Mouse (Mus musculus) forebrain, embryonic 13.5 days (tissue): ENCODE data around the gene Fchsd2. TPM values are rescaled to one million over a fixed set of nuclear protein-coding genes. Genes with fewer than 3 reads are reported as not detected.

Experiments
- ATAC-seq: fragments of 200-750 bp; cut with Nextera tagmentation; 2 replicates; pipeline ENCODE4 v1.8.0; 2017
- H3K27ac ChIP-seq: fragments of 300-500 bp; sonication (generic); 2 replicates; pipeline ENCODE4 v1.5.1; 2015; ENCODE audit warnings: inconsistent platforms, mild to moderate bottlenecking, moderate library complexity
- H3K27me3 ChIP-seq: fragments of 300-500 bp; sonication (generic); 2 replicates; pipeline ENCODE4 v1.6.1; 2015; ENCODE audit warnings: mild to moderate bottlenecking, inconsistent platforms
- H3K36me3 ChIP-seq: fragments of 300-500 bp; sonication (generic); 2 replicates; pipeline ENCODE4 v1.6.1; 2015; ENCODE audit warnings: mild to moderate bottlenecking, inconsistent platforms; ENCODE audit not compliant: poor library complexity, severe bottlenecking
- H3K4me1 ChIP-seq: fragments of 300-500 bp; sonication (generic); 2 replicates; pipeline ENCODE4 v1.6.1; 2015; ENCODE audit warnings: inconsistent platforms
- H3K4me2 ChIP-seq: fragments of 300-500 bp; sonication (generic); 2 replicates; pipeline ENCODE4 v1.6.1; 2015; ENCODE audit warnings: inconsistent platforms, mild to moderate bottlenecking, moderate library complexity
- H3K4me3 ChIP-seq: fragments of 300-500 bp; sonication (generic); 2 replicates; pipeline ENCODE4 v1.5.1; 2015; ENCODE audit warnings: mild to moderate bottlenecking, inconsistent platforms
- H3K9ac ChIP-seq: fragments of 300-500 bp; sonication (generic); 2 replicates; pipeline ENCODE4 v1.6.1; 2015; ENCODE audit warnings: mild to moderate bottlenecking, inconsistent platforms
- H3K9me3 ChIP-seq: fragments of 300-500 bp; sonication (generic); replicated peaks from 2 replicates; pipeline ENCODE4 v1.6.1; 2016; ENCODE audit warnings: inconsistent platforms
- WGBS: fragments of 180-500 bp; shearing (Covaris S2); methylation state at CpG from one replicate; pipeline ENCODE4 v1.1.7; 2015; 5-methylcytosine and 5-hydroxymethylcytosine counted together
- polyA plus RNA-seq: library from polyadenylated mRNA; unstranded; fragments of >200 nt; fragmentation: Nextera tagmentation; extraction: Ambion mirVana; gene quantifications from 2 replicates; pipeline ENCODE4 v1.2.1, GENCODE M21; 2015

The Fchsd2 gene
- polyA plus RNA-seq, 1 experiment from 2014 or later: 33.3 TPM

DNA sequence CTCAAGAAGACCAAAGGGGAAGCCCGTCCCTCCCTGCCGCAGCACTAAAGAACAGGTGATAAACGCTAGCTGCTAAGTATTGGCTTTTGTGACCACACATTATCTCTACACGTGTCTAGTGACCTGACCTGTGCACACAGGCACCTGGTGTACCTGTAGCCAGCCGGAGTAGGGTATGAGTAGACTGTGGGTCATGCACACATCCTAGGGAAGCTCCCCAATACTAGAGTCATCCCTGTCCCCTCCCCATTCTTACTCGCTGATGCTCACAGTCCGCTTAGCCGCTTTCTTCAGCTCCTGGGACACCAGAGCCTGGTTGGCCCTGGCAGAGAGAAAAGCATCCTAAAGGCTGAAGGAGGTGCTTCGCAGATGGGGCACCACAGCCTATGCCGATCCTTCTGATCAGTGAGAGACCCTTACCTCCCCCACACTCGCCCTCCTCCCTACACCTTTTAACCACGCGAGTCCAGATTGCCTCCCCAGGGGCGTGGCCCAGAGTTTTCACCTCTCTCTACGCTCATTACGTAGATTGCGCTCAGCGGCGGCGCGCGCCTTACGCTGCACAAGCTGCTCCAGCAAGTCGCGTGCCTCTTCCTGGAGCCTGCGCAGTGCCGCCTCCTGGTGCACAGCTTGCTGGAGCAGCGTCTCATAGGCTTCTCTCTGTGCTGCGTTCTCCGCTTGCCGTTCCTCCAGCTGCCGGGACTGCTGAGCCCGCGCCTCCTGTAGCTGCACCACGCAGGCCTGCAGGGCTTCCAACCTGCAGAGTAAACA is 203.8 kb downstream of the Fchsd2 start:
- Histone ChIP-seq H3K4me2 (peak overlapping the region; percentile 72), H3K27me3 (peaks cover 24% of the 10 kb centered on the region)

DNA sequence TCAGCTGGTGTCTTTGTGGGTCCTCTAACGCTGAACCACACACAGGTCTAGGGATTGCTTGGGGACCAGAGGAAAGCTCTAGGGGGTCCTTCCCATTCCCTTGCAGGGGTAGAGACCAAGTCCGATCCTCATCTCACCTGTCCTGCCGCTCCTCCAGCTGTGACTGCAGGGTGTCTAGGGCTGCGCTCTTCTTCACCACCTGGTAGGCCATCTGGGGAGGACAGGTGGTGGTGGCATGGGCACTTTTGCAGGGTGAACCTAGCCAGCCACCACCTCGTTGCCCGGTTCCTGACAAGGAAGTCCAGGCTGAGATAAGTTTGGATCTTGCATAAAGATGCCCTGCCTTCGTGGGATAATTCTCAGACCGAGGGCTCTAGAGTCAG is 204.4 kb downstream of the Fchsd2 start:
- Histone ChIP-seq H3K9me3 (no peaks in the 10 kb centered on the region), H3K9ac (peak overlapping the region; percentile 68), H3K4me2 (peak overlapping the region; percentile 72), H3K27ac (peak overlapping the region; percentile 49), H3K4me3 (peak overlapping the region; percentile 40), H3K27me3 (peaks cover 24% of the 10 kb centered on the region), H3K4me1 (peaks cover 24% of the 10 kb centered on the region), H3K36me3 (no peaks in the 10 kb centered on the region)
- 17% methylated on average over 8 of the region's 8 CpGs for WGBS
- ATAC-seq: no peak

More for the DNA sequence above, 203.8 kb downstream of the Fchsd2 start:
- Histone ChIP-seq H3K36me3 (0 out of 2 replicates have a peak, but pooled peaks cover under 1% of the 10 kb centered on the region), H3K27ac (peak overlapping the region; percentile 49), H3K4me3 (peak overlapping the region; percentile 40), H3K9me3 (no peaks in the 10 kb centered on the region), H3K4me1 (peaks cover 23% of the 10 kb centered on the region), H3K9ac (peak overlapping the region; percentile 68)
- 8% methylated on average over 35 of the region's 35 CpGs for WGBS
- peak; percentile 93 for ATAC-seq

DNA sequence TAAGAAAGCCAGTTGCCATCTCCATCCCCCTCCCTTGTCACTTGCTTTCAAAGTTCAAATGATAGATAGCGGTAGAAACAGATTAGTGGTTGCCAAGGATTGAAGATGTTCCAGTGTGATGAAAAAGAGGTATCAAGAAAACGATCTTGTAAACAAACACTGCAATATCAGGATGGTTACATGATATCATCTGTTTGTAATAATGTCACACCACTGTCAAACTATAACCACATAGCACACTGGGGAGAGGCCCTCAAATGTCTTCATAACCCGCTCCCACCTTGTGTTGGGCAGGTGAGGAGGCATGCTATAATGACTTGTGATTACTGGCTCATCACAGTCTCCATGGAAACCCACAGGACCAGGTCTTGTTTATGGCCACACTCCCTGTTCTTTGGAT is 205.7 kb downstream of the Fchsd2 start:
- ATAC-seq: no peak
- H3K36me3 ChIP-seq: no peaks in the 10 kb centered on the region
- WGBS: 88% methylated on average over 3 of the region's 3 CpGs
- H3K4me2 ChIP-seq: no peak overlapping the region
- no peak overlapping the region for H3K27ac ChIP-seq
- no peak overlapping the region for H3K9ac ChIP-seq
- H3K4me3 ChIP-seq: no peak overlapping the region
- H3K27me3 ChIP-seq: peaks cover 24% of the 10 kb centered on the region
- no peaks in the 10 kb centered on the region for H3K9me3 ChIP-seq
- peaks cover 31% of the 10 kb centered on the region for H3K4me1 ChIP-seq

DNA sequence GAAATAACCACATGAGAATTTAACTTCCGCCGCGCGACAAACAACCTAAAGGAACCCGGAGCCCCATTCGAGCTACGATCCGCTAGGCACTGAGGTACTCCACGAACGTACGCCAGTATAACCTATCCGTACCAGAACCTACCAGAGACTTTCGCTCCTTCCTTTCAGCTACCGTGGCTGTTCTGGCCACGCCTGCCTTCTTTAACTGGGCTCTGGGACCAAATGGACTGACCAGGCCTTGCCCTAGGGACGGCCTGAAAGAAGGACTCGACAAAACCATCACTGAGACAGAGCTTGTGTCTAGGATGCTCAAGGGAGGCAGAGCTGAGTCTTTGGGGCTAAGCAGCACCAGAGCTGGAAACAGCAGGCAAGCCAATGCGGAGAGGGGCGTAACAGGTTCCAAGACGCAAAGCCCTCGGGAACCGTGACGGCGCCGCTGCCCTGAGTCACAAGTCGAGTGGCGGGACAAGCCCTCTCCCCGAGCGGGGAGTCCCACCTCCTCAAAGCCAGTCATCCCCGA is 208.8 kb downstream of the Fchsd2 start:
- Histone ChIP-seq H3K9me3 (no peaks in the 10 kb centered on the region), H3K27ac (peak overlapping the region; percentile 41), H3K4me3 (peak overlapping the region; percentile 70), H3K27me3 (peaks cover 30% of the 10 kb centered on the region), H3K36me3 (no peaks in the 10 kb centered on the region), H3K4me1 (peaks cover 28% of the 10 kb centered on the region), H3K9ac (peak overlapping the region; percentile 77), H3K4me2 (peak overlapping the region; percentile 92)
- under 1% methylated on average over 30 of the region's 30 CpGs for WGBS
- ATAC-seq: peak; percentile 10; the same call in 1 of the 2 replicates

DNA sequence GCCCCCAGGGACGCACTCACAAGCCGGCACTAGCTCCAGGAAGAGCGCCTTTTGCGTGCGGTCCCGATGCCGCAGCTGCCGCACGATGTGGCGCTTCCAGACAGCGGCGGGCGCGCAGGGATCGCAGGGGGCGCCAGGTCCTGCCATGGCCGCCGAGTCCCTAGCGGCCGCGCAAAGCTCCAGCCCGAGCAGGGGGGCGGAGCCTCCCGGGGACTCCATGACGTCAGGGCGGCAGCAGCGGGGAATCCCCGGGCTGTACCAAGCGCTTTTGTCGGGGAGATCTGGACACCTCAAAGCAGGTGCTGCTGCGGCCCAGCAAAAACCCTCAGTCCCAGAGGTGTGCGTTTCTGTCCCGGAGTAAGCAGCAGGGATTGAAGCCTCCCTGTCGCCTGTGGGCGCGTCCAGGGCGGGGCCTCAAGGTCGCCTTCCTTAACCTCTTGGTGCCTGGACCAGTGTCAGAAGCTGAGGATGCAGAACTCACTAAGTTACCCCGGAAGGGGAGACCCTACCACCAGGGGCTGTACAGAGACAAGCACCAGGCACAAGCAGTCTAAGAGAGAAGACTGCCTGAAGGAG is 209.3 kb downstream of the Fchsd2 start, which contains the start of gene Atg16l2:
Gene Atg16l2, minus strand, starts transcription at position 371 of the 576 bp plus-strand sequence.
- WGBS: 0% methylated on average over 38 of the region's 39 CpGs
- Histone ChIP-seq H3K9me3 (no peaks in the 10 kb centered on the region), H3K4me2 (peak within 1 kb of the TSS; percentile 92), H3K4me1 (peaks cover 22% of the 10 kb centered on the region), H3K27me3 (peaks cover 30% of the 10 kb centered on the region), H3K9ac (peak within 1 kb of the TSS; percentile 77), H3K36me3 (no peaks in the 10 kb centered on the region), H3K27ac (peak within 1 kb of the TSS; percentile 41), H3K4me3 (peak within 1 kb of the TSS; percentile 70)
- peak; percentile 96 for ATAC-seq

DNA sequence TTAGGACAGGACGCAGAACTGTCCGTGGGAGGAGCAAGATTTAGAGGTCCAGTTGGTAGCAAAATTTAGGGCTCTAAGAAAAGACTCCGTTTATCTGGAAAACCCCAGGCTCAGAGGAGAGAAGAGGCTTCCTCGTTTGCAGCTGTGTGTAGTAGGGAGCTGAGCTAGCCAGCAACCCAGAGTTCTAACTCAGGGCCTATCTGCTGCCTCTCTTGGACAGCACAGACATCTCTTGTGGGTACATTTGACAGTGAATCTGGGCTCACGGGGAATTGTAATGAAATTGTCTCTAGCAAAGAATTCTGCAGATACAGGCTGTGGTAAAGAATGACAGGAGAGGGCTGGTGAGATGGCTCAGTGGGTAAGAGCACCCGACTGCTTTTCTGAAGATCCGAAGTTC is 210.0 kb downstream of the Fchsd2 start:
- ATAC-seq: no peak
- Histone ChIP-seq H3K4me3 (peak overlapping the region; percentile 70), H3K4me2 (peak overlapping the region; percentile 92), H3K4me1 (peaks cover 18% of the 10 kb centered on the region), H3K27ac (0 out of 2 replicates have a peak overlapping the region, but pooled peaks have one; percentile 41), H3K36me3 (no peaks in the 10 kb centered on the region), H3K27me3 (peaks cover 28% of the 10 kb centered on the region), H3K9ac (peak overlapping the region; percentile 77), H3K9me3 (no peaks in the 10 kb centered on the region)
- WGBS: 22% methylated on average over 7 of the region's 7 CpGs

DNA sequence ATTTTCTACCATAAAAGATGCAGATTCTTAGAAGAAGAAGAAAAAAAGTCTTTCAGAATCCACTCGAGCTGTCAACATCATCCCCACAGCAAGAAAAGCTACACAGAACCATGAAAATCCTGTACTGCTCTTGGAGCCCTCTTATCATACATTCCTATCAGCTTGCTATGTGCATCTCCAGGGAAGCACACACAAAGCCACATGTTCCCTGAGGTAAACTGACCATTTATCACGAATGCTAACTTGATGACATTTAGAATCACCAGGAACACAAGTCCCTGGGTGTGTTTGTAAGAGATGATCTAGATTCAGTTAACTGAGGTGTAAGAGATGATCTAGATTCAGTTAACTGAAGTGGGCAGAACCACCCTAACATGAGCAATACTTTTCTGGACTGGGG is 214.2 kb downstream of the Fchsd2 start:
- Histone ChIP-seq H3K36me3 (no peaks in the 10 kb centered on the region), H3K4me2 (no peak overlapping the region), H3K9ac (no peak overlapping the region), H3K4me3 (no peak overlapping the region), H3K27ac (no peak overlapping the region), H3K9me3 (no peaks in the 10 kb centered on the region), H3K27me3 (0 out of 2 replicates have a peak, but pooled peaks cover 6% of the 10 kb centered on the region), H3K4me1 (peaks cover 8% of the 10 kb centered on the region)
- WGBS: 64% methylated on average over 2 of the region's 2 CpGs
- no peak for ATAC-seq

DNA sequence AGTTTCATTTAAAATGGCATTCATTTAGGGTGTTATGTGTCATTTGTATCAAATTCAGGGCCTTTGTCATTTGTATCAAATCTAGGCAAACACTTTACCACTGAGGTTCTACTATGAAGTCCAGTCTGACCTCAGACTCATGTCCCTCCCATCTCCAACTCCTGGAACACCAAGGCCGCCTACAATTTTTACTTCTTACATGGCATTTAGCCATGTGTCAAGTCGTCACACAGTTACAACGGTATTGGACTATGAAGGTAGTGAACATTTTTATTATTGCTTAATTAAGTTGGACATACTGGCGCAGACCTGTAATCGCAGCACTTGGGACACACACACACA is 217.3 kb downstream of the Fchsd2 start:
- 34% methylated on average over 5 of the region's 5 CpGs for WGBS
- Histone ChIP-seq H3K9me3 (no peaks in the 10 kb centered on the region), H3K27ac (no peak overlapping the region), H3K4me2 (peak overlapping the region; percentile 63), H3K27me3 (0 out of 2 replicates have a peak, but pooled peaks cover 3% of the 10 kb centered on the region), H3K4me3 (peak overlapping the region; percentile 66), H3K9ac (peak overlapping the region; percentile 76; the same call in 1 of the 2 replicates), H3K4me1 (no peaks in the 10 kb centered on the region; the same call in 1 of the 2 replicates), H3K36me3 (no peaks in the 10 kb centered on the region)
- ATAC-seq: no peak; the same call in 1 of the 2 replicates

DNA sequence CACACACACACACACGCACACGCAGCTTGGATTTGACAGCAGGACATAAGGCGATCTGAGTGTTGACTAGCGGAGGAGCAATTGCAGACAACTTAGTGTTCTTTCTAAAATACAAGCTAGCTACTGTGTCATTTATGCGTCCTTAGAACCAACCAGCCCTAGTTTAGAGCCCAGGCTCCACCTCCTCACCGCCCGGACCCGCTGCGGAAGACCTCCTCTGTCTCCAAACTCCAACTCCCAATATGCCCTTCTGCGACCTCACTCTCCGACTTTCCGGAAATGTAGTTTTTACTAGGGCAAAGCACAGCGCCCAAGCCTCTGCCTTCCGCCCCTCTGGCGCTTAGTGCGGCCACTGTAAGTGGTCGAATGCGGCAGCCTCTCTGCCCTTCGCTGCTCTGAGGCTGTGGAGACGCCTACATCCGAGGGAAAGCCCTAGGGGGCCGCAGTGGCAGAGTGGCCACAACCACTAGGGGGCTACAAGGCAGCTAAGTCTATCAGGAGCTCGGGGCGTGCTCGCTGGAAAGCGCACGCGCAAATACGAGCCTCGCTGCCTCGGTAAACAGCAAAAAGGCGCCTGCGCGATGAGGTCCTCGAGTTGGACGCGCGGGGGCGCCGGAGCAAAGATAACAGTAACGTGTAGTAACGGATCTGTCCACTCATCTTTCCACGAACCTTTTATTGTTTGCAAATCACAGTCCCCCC is 217.8 kb downstream of the Fchsd2 start:
- Histone ChIP-seq H3K36me3 (no peaks in the 10 kb centered on the region), H3K4me2 (peak overlapping the region; percentile 63), H3K27me3 (no peaks in the 10 kb centered on the region), H3K9me3 (no peaks in the 10 kb centered on the region), H3K4me3 (peak overlapping the region; percentile 66), H3K27ac (peak overlapping the region; percentile 73), H3K9ac (peak overlapping the region; percentile 76), H3K4me1 (no peaks in the 10 kb centered on the region; the same call in 1 of the 2 replicates)
- ATAC-seq: peak; percentile 96
- under 1% methylated on average over 43 of the region's 43 CpGs for WGBS

DNA sequence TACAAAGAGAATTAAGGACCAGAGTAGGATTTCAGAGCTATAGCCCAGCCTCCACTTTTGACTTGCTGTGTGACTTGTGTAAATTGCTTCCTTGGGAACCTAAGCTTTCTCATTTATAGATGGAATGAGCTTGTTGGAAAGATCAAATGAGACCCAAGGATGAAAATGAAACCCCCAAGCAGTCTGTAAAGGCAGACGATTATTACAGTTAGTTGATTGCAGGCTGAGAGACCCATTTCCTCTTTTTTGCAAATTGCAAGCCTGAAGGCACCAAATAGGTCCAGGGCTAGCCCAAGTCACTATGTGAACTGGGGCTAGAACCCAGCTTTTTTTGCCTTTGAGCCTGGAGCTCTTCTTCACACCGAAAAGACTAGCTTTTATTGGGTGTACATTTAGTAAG is 218.4 kb downstream of the Fchsd2 start:
- Histone ChIP-seq H3K9me3 (no peaks in the 10 kb centered on the region), H3K36me3 (no peaks in the 10 kb centered on the region), H3K27ac (peak overlapping the region; percentile 31; the same call in 1 of the 2 replicates), H3K9ac (no peak overlapping the region), H3K4me1 (no peaks in the 10 kb centered on the region; the same call in 1 of the 2 replicates), H3K4me2 (peak overlapping the region; percentile 63), H3K27me3 (no peaks in the 10 kb centered on the region), H3K4me3 (peak overlapping the region; percentile 66)
- WGBS: 30% methylated on average over 2 of the region's 2 CpGs
- no peak for ATAC-seq

DNA sequence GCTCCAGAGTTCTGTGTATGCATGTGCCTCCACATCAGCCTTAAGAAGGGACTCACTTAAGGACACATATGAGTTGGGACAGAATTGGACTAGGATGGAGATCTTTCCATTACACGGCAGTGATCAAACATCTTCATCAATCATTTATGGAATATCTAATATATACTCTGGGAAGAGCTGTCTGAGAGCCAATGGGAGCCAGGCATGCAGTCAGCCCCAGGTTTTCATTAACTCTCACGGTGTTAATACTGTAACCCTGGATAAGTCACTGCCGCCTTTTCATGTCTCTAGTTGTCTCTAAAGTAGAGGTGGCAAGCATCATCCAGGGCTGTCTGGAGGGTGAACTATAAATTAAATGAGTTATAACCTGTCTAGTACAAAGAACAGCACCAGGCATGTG is 220.4 kb downstream of the Fchsd2 start:
- Histone ChIP-seq H3K9ac (no peak overlapping the region), H3K9me3 (no peaks in the 10 kb centered on the region)

More for the DNA sequence above, 220.4 kb downstream of the Fchsd2 start:
- 80% methylated on average over 3 of the region's 3 CpGs for WGBS
- Histone ChIP-seq H3K4me3 (no peak overlapping the region), H3K4me1 (no peaks in the 10 kb centered on the region; the same call in 1 of the 2 replicates), H3K36me3 (no peaks in the 10 kb centered on the region), H3K27me3 (0 out of 2 replicates have a peak, but pooled peaks cover 3% of the 10 kb centered on the region), H3K27ac (no peak overlapping the region), H3K4me2 (no peak overlapping the region)
- no peak for ATAC-seq
